Mouse (Mus musculus) kidney, adult 2 months (tissue): ENCODE measurements around the gene Syne3.

Experiments used
- CTCF ChIP-seq: fragments of 200-500 bp; conservative IDR thresholded peaks from 2 replicates; pipeline ENCODE4 v1.5.1; 2011; ENCODE audit warnings: low read depth, mild to moderate bottlenecking, control low read depth, low read length, moderate library complexity, mixed read lengths; ENCODE audit not compliant: insufficient read depth, insufficient read length
- POLR2A ChIP-seq: fragments of 200-500 bp; IDR thresholded peaks from one replicate; pipeline ENCODE4 v1.6.1; 2011; ENCODE audit warnings: low read depth, low read length, control low read depth

DNA sequence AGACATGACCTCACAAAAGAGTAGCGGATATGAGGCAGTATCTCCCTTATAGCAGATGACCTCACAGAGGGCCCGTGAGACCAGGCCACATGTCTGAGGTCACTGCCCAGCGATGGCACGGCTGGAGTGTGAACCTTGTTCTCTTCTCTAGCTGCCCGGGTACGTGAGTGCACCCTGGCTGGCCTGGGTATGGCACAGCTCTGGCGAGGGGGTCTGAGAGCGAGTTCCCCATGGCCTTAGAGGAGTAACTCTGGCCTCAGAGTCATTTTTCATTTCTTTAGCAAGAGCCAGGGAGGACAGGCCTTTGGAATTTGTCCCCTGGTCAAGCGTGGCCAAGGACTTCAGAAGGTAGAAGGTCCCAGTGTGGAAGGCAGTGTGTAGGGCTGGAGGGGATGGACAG, 35.2 kb upstream of the Syne3 start:
- TF ChIP-seq CTCF (no peak), POLR2A (no peak)
